Mouse (Mus musculus) lung, postnatal 25 days (tissue): ENCODE measurements around the gene Dus3l.
A peak's percentile ranks its signal among the peaks of the same experiment; 100 is the strongest.

Experiments used
- DNase-seq: peaks from one replicate; pipeline ENCODE4 v3.0.0; 2022; ENCODE audit warnings: low spot score

Dus3l gene

DNA sequence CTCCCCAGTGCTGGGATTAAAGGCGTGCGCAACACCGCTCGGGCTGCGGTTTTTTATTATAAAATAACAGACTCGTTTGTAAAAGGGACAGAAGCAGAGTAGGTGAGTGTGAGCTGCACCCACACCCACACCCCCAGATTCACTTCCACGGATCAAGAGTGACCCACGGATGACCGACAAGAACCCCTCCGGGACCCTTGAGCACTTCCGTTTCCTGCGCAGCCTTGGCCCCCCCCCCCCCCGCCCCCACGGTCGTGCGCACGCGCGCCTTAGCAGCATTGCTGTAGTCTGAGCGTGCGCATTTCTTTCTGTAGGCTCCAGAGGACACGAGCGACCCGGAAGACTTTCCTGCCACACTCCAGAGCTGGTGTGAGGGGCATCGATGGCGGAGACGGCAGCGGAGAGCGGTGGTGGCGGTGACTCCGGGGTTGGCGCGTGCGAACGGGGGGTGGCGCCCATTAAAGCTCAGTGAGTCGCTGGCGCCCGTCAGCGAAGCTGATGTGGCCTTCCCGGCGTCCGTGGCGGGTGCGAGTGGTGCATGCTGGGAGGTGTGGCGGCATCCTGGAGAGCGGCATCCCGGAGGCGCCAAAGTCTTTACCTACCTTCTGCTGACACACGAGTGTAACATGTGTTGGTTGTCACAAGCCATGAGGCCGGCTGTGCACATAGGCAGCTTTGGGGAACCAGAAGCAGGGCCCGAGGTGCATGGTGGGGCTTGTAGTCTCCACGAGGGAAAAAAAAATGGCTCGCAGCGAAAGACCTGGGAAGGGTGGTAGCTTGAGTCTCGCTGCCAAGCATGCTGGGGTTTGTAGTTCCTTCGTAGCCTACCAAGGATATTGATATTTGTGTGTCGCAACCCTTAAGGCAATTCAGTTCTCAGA is at the start of gene Dus3l:
Gene Dus3l, plus strand, starts transcription at position 284 of the 881 bp plus-strand sequence.
- peak; percentile 93 for DNase-seq

DNA sequence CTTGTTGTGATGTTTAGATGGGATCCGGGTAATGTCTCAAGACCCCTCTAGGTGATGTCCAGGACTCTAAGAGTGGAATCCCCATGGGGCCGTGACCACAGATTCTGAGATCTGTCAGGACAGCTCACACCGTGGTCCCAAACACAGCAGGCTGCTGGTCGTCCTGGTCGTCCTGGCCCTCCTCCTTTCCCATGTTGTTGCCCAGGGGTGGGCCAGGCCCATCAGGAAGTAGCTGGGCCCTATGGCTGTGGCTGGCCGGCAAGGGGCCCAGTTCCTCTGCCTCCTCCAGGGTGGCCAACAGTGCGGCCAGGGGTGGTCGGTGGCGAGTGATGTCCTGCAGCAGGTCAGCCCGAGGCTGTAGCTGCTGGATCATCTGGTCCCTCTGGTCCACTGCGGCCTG is 49.2 kb upstream of the Dus3l start:
- DNase-seq: no peak

DNA sequence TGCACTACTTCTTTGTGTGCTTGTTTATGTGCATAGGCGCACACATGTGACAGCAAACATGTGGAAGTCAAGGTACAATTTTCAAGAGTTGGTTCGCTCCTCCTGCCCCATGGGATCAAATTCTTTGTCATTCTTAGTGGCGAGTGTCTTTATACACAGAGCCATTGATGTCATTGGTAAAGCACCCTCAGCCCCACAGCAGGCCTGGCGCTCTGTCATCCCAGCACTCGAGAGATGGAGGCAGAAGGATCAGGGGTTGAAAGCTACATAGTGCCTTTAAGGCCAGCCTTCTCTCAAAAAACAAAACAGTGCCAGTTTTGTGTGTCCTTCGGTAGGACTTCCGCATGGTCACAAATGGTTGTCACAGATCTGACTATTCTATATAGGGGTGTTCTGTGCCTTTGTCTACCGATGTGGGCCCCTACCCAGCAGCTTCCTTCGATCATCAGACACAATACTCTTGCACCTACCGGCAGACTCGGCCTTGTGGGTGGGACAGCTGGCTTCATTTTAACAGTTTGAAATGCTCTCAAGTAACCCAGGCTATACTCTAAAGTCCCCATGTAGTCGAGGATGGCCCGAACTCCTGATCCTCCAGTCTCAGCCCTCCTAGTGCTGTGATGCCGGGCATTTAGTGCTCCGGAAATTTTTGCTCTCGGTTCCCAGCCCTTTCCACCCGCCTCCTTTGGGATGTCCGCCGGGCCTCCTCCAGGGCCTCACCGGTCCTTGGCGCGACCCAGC is 48.5 kb upstream of the Dus3l start:
- no peak for DNase-seq

DNA sequence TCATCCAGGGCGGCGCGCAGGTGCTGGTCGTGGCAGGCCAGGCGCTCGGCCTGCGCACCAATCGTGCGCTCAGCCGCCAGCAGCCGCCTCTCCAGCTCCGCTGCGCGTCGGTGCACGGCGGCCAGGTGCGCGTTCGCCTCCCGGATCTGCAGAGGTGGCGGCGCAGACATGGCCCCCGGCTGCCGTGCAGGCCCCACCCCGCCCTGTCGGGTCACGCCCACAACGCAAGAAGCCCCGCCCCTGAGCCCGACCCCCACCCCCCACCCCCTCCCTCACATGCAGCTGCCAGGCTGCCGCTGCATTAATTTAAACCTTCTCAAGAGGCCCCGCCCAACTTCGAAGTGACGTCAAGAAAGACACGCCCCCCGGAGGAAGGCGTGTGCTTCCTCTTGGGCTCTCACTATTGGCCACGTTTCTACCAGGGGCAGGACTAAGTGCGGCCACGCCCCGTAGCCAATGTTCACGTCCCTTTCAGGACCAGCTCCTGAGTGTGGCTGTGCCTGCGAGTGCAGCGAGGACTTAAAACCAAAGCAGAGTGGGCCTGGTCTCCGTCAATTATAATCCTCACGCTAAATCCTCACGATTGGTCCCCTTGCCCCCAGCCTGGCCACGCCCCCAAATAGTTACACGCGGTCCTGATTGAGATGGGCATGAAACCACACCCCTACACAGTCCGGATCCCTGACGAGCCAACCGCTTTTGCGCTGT is 47.7 kb upstream of the Dus3l start:
- peak; percentile 98 for DNase-seq

DNA sequence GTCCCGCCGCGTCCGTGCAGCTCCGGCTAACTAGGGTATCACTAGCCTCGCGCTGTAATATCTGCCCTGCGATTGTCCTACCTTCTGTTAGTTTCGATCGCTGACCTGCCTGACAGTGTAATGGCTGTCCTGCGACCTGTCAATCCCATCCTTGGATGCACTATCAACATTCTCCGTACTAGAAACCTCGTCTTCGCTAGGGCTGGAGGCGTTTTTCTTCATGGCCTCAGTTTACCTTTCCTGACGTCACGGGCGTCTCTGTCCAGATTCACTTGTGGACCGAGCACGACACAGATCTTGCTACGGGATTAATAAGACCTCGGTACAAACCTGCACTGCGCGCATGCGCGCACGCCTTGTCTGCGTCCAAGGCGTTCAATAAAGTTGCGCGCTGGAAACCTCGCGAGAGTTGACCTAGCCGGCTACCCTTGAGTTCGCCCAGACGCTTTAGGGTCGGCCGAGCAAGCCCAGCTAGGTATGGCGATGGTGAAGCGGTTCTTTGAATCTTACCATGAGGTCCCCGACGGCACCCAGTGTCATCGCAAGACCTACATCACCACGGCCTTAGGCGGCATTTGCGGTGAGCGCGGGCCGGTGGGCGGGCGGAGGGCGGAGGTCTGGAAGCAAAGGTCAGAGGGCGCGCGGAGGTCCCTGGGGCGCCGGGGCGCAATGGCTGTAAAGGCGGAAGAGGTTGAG is 47.0 kb upstream of the Dus3l start, which contains the start of the genes Ndufa11 and Vmac:
Gene Ndufa11, plus strand, starts transcription at position 405 of the 696 bp plus-strand sequence.
Gene Vmac, minus strand, starts transcription at position 660 of the 696 bp plus-strand sequence.
- peak; percentile 95 for DNase-seq

DNA sequence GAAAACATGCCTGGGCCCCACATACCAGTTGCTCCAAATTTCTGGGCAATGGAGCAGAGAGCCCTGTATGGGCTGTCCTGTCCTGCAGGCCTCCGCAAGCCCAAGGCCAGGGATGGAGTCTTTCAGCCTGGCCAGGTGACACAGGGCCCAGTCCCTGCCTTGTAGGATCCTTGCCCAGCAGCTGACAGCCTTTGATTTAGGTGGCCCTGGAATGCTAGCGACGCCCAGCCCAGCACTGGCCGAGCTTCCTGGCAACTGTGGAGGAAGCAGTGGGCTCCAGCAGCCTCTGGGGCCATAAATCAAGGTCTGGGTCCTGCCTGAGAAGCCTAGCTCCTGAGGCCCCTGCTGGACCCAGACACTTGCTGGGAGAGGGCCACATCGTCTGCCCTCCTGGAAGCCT is 42.1 kb upstream of the Dus3l start:
- no peak for DNase-seq

DNA sequence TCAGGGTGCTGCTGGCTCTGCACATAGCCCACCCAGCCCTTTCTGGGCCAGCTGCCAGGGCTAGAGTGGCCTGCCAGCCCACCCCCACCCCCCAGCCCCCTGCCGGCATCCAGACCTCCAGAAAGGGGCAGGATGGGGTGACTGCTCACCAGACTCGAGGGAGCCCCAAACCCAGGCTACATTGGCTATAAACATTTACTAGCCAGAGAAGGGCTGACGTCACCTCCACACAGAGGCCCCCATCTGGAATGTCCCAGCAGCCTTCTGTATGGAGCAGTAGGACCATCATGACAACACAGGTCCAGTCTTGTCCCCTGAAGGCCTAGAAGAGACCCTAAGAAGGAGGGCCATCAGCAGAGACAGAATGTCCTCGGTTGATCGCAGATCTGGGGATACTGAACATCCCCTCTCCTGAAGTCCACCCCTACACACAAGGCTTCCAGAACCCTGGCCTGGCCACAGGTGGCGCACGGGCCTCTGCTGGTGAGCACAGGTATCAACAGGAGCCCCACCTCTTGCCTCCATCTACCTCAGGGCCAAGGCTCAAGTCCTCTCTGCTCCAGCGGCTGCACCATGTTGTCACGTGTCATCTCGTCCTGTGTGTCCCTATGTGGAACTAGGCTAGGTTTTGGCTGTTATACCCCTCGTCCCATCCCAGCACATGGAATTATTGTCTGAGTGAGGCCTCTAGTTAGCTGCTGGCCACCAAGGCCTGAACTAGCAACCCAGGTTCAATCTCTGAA is 41.0 kb upstream of the Dus3l start:
- DNase-seq: no peak

DNA sequence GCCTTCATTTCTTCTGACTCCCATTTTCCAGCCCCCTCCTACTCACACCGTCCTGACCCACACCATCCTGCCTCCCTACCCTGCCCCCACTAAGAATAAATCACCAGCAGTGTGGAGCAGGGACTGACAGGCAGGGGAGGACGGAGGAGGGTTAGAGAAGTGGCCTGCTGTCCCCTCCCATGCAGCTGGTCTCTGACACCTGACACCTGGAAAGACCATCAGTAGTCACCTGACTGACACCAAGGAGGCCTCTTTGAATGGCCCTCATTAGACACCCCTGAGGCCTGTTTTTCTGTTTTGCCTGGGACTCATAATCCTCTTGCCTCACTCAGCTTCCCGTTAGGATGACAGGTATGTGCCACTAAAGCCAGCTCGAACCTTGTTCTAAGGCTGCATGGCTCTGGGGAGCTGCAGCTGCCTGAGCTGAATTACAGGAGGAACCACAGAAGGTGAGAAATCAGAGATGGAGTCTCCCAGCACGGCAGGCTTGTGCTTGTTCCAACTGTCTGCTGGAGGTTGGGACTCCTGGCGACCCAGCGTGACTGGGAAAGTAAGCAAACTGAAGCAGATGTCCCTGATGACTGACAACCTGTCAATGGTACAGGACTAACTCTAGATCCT is 37.4 kb upstream of the Dus3l start:
- DNase-seq: no peak

DNA sequence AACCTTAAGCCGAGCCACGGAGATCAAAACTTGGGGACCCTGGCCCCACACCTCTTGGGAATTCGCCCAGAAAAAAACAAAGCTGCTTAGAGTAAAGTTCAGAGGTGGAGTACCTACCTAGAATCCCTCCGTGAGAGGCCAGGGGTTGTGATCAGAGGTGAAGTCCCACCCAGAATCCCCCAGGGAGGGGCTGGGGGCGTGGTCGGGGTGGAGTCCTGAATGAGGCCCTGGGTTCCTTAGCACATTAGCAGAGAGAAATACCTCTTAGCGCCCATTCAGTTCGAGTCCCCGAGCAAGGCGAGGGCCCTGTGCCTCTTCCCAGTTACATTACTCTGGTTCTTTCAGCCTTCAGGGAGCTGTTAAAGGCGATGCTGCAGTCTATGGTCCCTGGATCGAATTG is 36.9 kb upstream of the Dus3l start:
- no peak for DNase-seq

DNA sequence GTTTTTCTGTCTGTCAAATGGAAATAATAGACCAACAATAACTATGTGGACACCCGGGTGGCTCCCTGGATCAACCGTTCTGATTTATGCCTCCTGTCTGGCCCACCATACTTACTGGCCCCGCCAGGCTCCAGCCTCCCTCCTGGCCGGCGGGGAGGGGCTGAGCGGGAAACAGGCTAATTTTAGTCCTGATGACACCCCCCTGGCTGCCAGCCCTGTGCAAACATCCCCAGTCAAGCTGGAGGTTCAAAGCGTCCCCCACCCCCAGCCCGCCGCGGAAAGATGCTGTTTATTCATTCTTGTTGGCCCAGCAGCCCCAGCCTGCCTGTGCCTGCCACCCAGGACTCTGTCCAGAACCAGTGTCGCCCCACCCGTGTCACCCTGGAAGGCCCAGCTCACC is 36.4 kb upstream of the Dus3l start:
- DNase-seq: no peak

DNA sequence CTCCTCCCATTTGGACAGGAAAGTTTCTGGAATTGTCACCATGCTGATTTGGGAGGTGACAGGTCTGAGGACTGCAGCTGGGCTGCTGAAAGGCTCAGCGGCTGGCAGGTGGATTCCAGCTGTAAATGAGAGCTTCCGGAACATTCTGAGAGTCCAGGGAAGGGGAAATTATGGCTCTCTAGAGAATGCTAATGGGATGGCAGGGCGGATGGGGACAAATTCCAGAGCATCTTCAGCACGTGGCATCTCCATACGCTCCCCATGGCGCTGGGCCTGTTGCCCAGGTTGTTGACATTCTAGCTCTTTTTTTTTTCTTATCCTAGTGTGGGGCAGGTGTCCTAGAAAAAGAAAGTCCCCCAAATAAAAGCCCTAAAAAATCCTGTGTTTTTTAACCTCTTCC is 35.4 kb upstream of the Dus3l start:
- DNase-seq: no peak

DNA sequence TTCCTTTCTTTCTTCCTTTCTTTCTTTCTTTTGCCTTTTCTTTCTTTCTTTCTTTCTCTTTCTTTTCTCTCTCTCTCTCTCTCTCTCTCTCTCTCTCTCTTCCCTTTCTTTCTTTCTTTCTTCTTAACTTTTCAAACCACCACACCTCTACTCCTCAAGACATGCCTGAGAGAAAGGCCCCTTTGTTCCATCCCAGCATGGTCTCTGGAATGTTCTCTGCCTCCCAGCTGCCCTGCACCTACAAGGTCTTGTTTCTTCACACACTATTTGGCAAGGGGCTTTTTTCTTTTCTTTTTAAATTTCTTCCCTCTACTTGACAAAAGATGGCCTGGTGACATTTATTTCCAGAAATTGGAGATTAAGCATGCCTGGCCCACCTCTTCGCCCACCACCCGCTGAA is 34.9 kb upstream of the Dus3l start:
- DNase-seq: no peak

DNA sequence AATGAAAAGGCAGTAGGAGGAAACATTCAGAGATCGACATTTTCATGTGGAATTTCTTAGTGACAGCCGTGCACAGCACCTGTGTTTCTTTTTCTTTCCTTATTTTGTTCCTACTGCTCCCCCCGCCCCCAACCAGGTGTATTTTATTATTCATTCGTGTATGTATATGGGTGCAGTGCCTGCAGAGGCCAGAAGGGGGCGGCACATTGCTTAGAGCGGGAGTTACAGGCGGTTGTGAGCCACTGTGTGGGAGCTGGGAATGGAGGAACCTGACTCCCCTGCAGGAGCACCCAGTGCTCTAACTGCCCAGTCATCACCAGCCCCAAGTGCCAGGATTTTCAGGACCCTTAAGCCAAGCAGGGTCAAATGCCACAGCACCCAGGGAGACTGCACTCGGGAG is 28.0 kb upstream of the Dus3l start:
- no peak for DNase-seq

DNA sequence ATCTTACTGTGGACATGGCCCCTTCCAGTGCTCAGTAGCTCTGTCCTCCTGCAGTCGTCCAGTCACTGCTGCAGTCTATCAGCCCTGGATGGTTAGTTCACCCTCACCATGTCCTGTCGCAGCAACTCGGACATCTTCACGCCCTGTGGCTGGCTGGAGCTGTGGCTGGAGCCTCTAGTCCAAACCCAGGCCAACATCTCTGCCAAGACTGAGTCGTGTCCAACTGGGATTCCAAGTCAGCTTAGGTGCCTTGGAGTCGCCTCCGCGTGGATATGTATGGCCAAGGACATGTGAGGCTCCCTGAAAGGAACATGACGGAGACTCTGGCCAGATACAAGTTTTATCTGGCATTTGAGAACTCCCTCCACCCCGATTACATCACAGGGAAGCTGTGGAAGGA is 26.3 kb upstream of the Dus3l start:
- DNase-seq: no peak

DNA sequence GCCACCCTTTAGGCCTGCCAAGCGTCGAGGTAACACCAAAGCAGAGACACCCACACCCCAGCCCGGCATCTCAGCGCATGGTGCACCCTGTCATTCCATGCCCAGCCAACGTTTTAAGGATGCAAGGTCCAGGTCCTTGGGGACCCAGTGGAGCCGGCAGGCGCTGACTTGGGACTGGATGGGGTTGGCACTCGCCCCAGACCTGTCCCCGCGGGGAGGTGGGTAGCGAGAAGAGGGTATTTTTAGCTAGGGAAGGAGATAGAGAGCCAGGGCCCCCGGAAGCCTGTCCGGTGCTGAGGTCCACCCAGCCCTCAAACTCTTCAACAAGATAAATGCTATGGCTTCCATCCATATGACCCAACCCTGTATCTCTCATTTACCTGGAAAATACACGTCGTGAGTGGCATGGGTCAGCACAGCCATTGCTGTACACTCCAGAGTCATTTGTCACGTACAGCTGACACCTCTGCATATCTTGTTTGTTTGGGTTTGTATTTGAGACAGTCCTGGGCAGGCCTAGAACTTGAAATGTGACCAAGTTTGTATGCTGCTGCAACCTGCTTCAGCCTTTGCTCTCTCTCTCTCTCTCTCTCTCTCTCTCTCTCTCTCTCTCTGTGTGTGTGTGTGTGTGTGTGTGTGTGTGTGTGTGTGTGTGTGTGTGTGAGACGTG is 24.3 kb upstream of the Dus3l start:
- no peak for DNase-seq

DNA sequence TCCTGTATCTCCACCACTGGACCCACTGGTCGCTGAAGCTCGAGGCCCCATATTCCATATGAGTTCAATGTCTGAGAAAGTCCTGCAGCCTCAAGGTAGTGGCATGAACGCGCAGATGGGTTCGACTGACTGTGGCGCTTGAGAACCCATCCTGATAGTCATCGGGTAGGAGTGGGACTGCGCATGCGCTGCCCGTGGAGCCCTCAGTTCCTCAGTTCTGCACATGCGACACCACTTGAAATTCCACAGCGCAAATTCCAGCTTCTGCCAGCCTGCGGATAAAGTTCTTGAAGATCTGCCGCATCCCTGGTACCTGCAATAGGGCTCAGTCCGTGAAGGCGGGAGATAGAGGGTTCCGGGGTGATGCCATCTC is 23.8 kb upstream of the Dus3l start:
- DNase-seq: no peak

DNA sequence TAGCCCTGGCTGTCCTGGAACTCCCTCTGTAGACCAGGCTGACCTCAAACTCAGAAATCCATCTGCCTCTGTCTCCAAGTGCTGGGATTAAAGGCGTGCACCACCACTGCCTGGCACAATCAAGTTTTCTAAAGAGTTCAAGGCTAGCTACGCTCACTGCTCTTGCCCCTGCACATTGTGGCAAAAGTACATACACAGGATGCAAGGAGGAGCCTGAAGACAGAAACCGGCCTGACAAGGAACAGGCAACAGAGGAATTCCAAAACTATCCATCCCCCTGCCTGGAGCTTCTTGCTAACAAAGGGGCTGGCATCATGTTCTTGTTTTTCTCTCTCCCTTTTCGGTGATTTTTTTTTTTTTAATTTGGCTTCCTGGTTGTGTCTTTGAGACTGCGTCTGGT is 20.4 kb upstream of the Dus3l start:
- DNase-seq: no peak

DNA sequence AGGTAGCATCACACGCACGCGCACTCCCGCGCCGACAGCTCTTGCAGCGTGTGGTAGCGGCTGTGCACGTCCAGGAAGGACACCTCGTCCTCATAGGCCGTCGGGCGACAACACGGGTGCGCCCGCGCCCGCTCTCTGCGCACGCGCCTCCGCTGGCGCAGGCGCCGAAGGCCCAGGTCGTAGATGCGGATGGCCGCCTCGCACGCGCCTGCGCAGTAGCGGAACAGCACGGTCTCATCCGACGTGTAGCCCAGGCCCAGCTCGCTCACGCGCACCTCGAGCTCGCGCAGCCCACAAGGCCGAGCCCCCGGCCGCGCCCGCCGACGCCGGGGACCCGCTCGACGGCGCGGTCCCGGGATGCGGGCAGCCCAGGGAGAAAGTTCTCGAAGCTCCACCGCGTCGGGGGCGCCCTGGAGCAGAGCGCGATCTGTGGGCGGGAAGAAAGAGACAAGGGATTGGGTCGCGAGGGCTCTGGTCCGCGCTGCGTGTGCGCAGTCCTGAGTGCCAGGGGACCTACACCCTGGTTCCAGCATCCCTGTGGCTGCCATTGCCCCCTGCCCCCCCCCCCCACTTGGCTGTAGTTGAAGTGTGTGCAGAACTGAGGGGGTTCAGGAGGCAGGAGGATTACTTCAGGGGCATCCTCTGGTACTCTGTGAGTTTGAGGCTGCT is 13.0 kb upstream of the Dus3l start:
- DNase-seq: no peak

DNA sequence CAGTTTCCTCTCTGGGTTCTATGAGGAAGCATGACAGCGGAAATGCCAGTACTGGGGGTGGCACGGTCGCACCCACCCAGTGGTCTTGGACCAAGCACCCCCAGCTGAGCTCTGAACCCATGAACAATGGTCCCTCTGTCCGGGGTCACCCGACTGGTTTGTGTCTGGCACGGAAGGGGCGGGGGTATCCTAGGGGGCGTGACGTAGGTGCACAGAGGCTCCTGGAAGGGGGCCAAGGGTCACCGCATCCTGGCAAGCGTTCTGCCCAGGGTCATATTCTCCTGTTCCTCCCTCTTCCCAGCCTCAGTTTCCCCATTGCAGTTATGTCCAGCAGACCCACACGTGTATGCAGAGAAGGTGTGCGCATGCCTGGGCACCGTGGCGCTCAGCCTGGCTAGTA is 11.1 kb upstream of the Dus3l start:
- DNase-seq: no peak
